Comparison of ENCODE assay signal across 23 mouse cellular contexts in genomic region chr17:30606206-30606605, GRCm38 (mm10). TPM values are rescaled to one million over a fixed set of nuclear protein-coding genes. Genes with fewer than 3 reads are reported as not detected.
DNase-seq lines count a peak whose midpoint lies in the region; ATAC-seq lines count a peak whose summit lies in the region.
"Had no signal": no experiment of that assay in that cellular context is flagged by ENCODE, and none has a peak within 500 bp of the region (broad histone marks: within the 10 kb centered on the region; RNA-seq: fewer than 3 reads in every experiment).

No protein-coding gene starts in this region.

- H3K9me3 ChIP-seq in hindbrain, embryonic 10.5 days, result no peaks in the 10 kb centered on the region
- H3K9me3 ChIP-seq in hindbrain, embryonic 11.5 days (ENCODE audit: control insufficient read depth, low read length), result no peaks in the 10 kb centered on the region
- no peaks in the 10 kb centered on the region for H3K9me3 ChIP-seq in midbrain, embryonic 11.5 days (ENCODE audit: control insufficient read depth, low read length)
- H3K9me3 ChIP-seq in midbrain, embryonic 13.5 days, result no peaks in the 10 kb centered on the region
- no peaks in the 10 kb centered on the region for H3K9me3 ChIP-seq in intestine, embryonic 16.5 days (ENCODE audit: control insufficient read depth, low read length)
- H3K9me3 ChIP-seq: forebrain, embryonic 13.5 days; hindbrain, embryonic 13.5 days; kidney, embryonic 15.5 days; limb, embryonic 15.5 days; megakaryocyte, embryonic 14.5 days had no signal

- H3K27me3 ChIP-seq in hindbrain, embryonic 10.5 days (ENCODE audit: insufficient read depth, poor library complexity, severe bottlenecking), result no peaks in the 10 kb centered on the region
- no peaks in the 10 kb centered on the region for H3K27me3 ChIP-seq in hindbrain, embryonic 11.5 days (ENCODE audit: control insufficient read depth, insufficient read depth, low read length)
- no peaks in the 10 kb centered on the region for H3K27me3 ChIP-seq in midbrain, embryonic 11.5 days (ENCODE audit: control insufficient read depth, insufficient read depth, low read length)
- H3K27me3 ChIP-seq in midbrain, embryonic 13.5 days, result no peaks in the 10 kb centered on the region
- H3K27me3 ChIP-seq in intestine, embryonic 16.5 days (replicated peaks; ENCODE audit: control insufficient read depth, insufficient read depth, low read length), result no peaks in the 10 kb centered on the region
- H3K27me3 ChIP-seq: forebrain, embryonic 13.5 days; hindbrain, embryonic 13.5 days; kidney, embryonic 15.5 days; limb, embryonic 15.5 days; megakaryocyte, embryonic 14.5 days had no signal

- no peak for ATAC-seq in hindbrain, embryonic 11.5 days (ENCODE audit: low FRiP score)
- no peak for ATAC-seq in midbrain, embryonic 11.5 days (ENCODE audit: low FRiP score)
- no peak for ATAC-seq in midbrain, embryonic 13.5 days
- 0 out of 2 replicates have a peak, but pooled peaks have one; percentile 15 for ATAC-seq in intestine, embryonic 16.5 days
- ATAC-seq: activated CD4-positive, CD25-positive, alpha-beta regulatory T cell, adult 4 months; forebrain, embryonic 13.5 days had no signal

- H3K36me3 ChIP-seq in hindbrain, embryonic 10.5 days, result peaks cover 31% of the 10 kb centered on the region
- H3K36me3 ChIP-seq in hindbrain, embryonic 11.5 days (ENCODE audit: control insufficient read depth, insufficient read depth, low read length), result no peaks in the 10 kb centered on the region
- H3K36me3 ChIP-seq in midbrain, embryonic 11.5 days (ENCODE audit: control insufficient read depth, insufficient read depth, low read length), result peaks cover 6% of the 10 kb centered on the region; the same call in 1 of the 2 replicates
- H3K36me3 ChIP-seq in midbrain, embryonic 13.5 days, result peaks cover 22% of the 10 kb centered on the region
- peaks cover 11% of the 10 kb centered on the region for H3K36me3 ChIP-seq in intestine, embryonic 16.5 days (ENCODE audit: control insufficient read depth, insufficient read depth, low read length)

- no peak overlapping the region for H3K9ac ChIP-seq in hindbrain, embryonic 11.5 days (ENCODE audit: low read depth, low read length)
- no peak overlapping the region for H3K9ac ChIP-seq in midbrain, embryonic 11.5 days (ENCODE audit: low read length)
- H3K9ac ChIP-seq in midbrain, embryonic 13.5 days (replicated peaks), result no peak overlapping the region
- H3K9ac ChIP-seq in intestine, embryonic 16.5 days (ENCODE audit: low read depth, low read length), result no peak overlapping the region
- H3K9ac ChIP-seq: forebrain, embryonic 13.5 days; hindbrain, embryonic 13.5 days; kidney, embryonic 15.5 days; limb, embryonic 15.5 days; liver, postnatal 0 days had no signal

- WGBS in hindbrain, embryonic 10.5 days, result 92% methylated on average over 11 of the region's 11 CpGs
- 90% methylated on average over 11 of the region's 11 CpGs for WGBS in hindbrain, embryonic 11.5 days
- 92% methylated on average over 11 of the region's 11 CpGs for WGBS in midbrain, embryonic 11.5 days
- WGBS in midbrain, embryonic 13.5 days, result 86% methylated on average over 11 of the region's 11 CpGs
- 82% methylated on average over 11 of the region's 11 CpGs for WGBS in intestine, embryonic 16.5 days

- H3K4me3 ChIP-seq in hindbrain, embryonic 10.5 days, result no peak overlapping the region
- H3K4me3 ChIP-seq in hindbrain, embryonic 11.5 days (ENCODE audit: low read depth, low read length), result no peak overlapping the region
- H3K4me3 ChIP-seq in midbrain, embryonic 11.5 days (ENCODE audit: low read depth, low read length), result no peak overlapping the region
- H3K4me3 ChIP-seq in midbrain, embryonic 13.5 days (replicated peaks), result no peak overlapping the region
- H3K4me3 ChIP-seq in intestine, embryonic 16.5 days (ENCODE audit: low read length), result 0 out of 2 replicates have a peak overlapping the region, but pooled peaks have one; percentile 9
- H3K4me3 ChIP-seq: forebrain, embryonic 13.5 days; hindbrain, embryonic 13.5 days; kidney, embryonic 15.5 days; limb, embryonic 15.5 days; megakaryocyte, embryonic 14.5 days had no signal

- 0 out of 2 replicates have a peak overlapping the region, but pooled peaks have one; percentile 45 for H3K27ac ChIP-seq in hindbrain, embryonic 10.5 days
- no peak overlapping the region for H3K27ac ChIP-seq in hindbrain, embryonic 11.5 days (ENCODE audit: low read depth, low read length)
- no peak overlapping the region for H3K27ac ChIP-seq in midbrain, embryonic 11.5 days (ENCODE audit: low read depth, low read length)
- no peak overlapping the region for H3K27ac ChIP-seq in midbrain, embryonic 13.5 days
- H3K27ac ChIP-seq in intestine, embryonic 16.5 days (ENCODE audit: low read length), result peak overlapping the region; percentile 35; the same call in 1 of the 2 replicates
- H3K27ac ChIP-seq: forebrain, embryonic 13.5 days; hindbrain, embryonic 13.5 days; kidney, embryonic 15.5 days; limb, embryonic 15.5 days had no signal

- H3K4me2 ChIP-seq in hindbrain, embryonic 11.5 days (replicated peaks; ENCODE audit: low read depth, low read length), result no peak overlapping the region
- no peak overlapping the region for H3K4me2 ChIP-seq in midbrain, embryonic 11.5 days
- no peak overlapping the region for H3K4me2 ChIP-seq in midbrain, embryonic 13.5 days (replicated peaks)
- peak overlapping the region; percentile 3; the same call in 1 of the 2 replicates for H3K4me2 ChIP-seq in intestine, embryonic 16.5 days (ENCODE audit: low read depth, low read length)
- H3K4me2 ChIP-seq: forebrain, embryonic 13.5 days; hindbrain, embryonic 13.5 days; kidney, embryonic 15.5 days; limb, embryonic 15.5 days had no signal

- DNase-seq in hindbrain, embryonic 10.5 days (ENCODE audit: low spot score), result no peak
- DNase-seq in hindbrain, embryonic 11.5 days (ENCODE audit: low spot score), result no peak
- peak; percentile 69 for DNase-seq in midbrain, embryonic 11.5 days (ENCODE audit: low spot score, missing footprints)
- DNase-seq in spleen, postnatal 10 days (ENCODE audit: low spot score in 2 of 2), result no peak
- no peak for DNase-seq in gastrocnemius, postnatal 10 days
- DNase-seq: adrenal gland, adult 8-10 months; cerebellum, adult 2 months; cerebellum, postnatal 14 days; heart, postnatal 14 days; kidney, adult 18-20 months; lung, postnatal 4 days; midbrain, embryonic 14.5 days; thymus, adult 18-20 months; thymus, postnatal 25 days had no signal

- H3K4me1 ChIP-seq in hindbrain, embryonic 10.5 days (replicated peaks), result peaks cover 32% of the 10 kb centered on the region
- H3K4me1 ChIP-seq in hindbrain, embryonic 11.5 days (replicated peaks; ENCODE audit: control insufficient read depth, insufficient read depth, low read length), result no peaks in the 10 kb centered on the region; the same call in 1 of the 2 replicates
- peaks cover 14% of the 10 kb centered on the region; the same call in 1 of the 2 replicates for H3K4me1 ChIP-seq in midbrain, embryonic 11.5 days (ENCODE audit: control insufficient read depth, insufficient read depth, low read length)
- H3K4me1 ChIP-seq in midbrain, embryonic 13.5 days (replicated peaks), result peaks cover 16% of the 10 kb centered on the region
- H3K4me1 ChIP-seq in intestine, embryonic 16.5 days (ENCODE audit: control insufficient read depth, insufficient read depth, low read length), result peaks cover 34% of the 10 kb centered on the region

RNA-seq across cellular contexts. Expression of gene Dnah8, which starts 17.9 kb away (rescaled TPM):
- polyA plus RNA-seq in hindbrain, embryonic 10.5 days (2016; fragmentation: Nextera tagmentation; extraction: Ambion mirVana), result 1.0 and 1.3 TPM in 2 replicates
- polyA plus RNA-seq in hindbrain, embryonic 11.5 days (2014; fragmentation: Nextera tagmentation; extraction: Ambion mirVana), result 0.92 and 2.4 TPM in 2 replicates
- 1.1 and 1.5 TPM in 2 replicates for polyA plus RNA-seq in midbrain, embryonic 11.5 days (2014; fragmentation: Nextera tagmentation; extraction: Ambion mirVana)
- 1.6 and 2.2 TPM in 2 replicates for polyA plus RNA-seq in midbrain, embryonic 13.5 days (2015; fragmentation: Nextera tagmentation; extraction: Ambion mirVana)
- polyA plus RNA-seq in intestine, embryonic 16.5 days (2015; fragmentation: Nextera tagmentation; extraction: Ambion mirVana), result 0.79 and 0.82 TPM in 2 replicates
- total RNA-seq in gastrocnemius, postnatal 10 days (2021), result 1 to 10 TPM; 1.2 to 2.1 TPM

RNA-seq across cellular contexts. Expression of gene Glo1, which starts 20.5 kb away (rescaled TPM):
- 230 and 231 TPM in 2 replicates for polyA plus RNA-seq in hindbrain, embryonic 10.5 days (2016; fragmentation: Nextera tagmentation; extraction: Ambion mirVana)
- polyA plus RNA-seq in hindbrain, embryonic 11.5 days (2014; fragmentation: Nextera tagmentation; extraction: Ambion mirVana), result 250 TPM in 2 replicates
- 277 and 302 TPM in 2 replicates for polyA plus RNA-seq in midbrain, embryonic 11.5 days (2014; fragmentation: Nextera tagmentation; extraction: Ambion mirVana)
- polyA plus RNA-seq in midbrain, embryonic 13.5 days (2015; fragmentation: Nextera tagmentation; extraction: Ambion mirVana), result 156 and 162 TPM in 2 replicates
- polyA plus RNA-seq in intestine, embryonic 16.5 days (2015; fragmentation: Nextera tagmentation; extraction: Ambion mirVana), result 234 and 240 TPM in 2 replicates
- total RNA-seq in gastrocnemius, postnatal 10 days (2021), result 100 to 1,000 TPM; 138 to 140 TPM

RNA-seq across cellular contexts. Expression of gene Btbd9, which starts 29.9 kb away (rescaled TPM):
- 66.1 and 67.3 TPM in 2 replicates for polyA plus RNA-seq in hindbrain, embryonic 10.5 days (2016; fragmentation: Nextera tagmentation; extraction: Ambion mirVana)
- 62.7 and 63.0 TPM in 2 replicates for polyA plus RNA-seq in hindbrain, embryonic 11.5 days (2014; fragmentation: Nextera tagmentation; extraction: Ambion mirVana)
- 57.5 and 59.7 TPM in 2 replicates for polyA plus RNA-seq in midbrain, embryonic 11.5 days (2014; fragmentation: Nextera tagmentation; extraction: Ambion mirVana)
- polyA plus RNA-seq in midbrain, embryonic 13.5 days (2015; fragmentation: Nextera tagmentation; extraction: Ambion mirVana), result 137 and 160 TPM in 2 replicates
- polyA plus RNA-seq in intestine, embryonic 16.5 days (2015; fragmentation: Nextera tagmentation; extraction: Ambion mirVana), result 50.8 and 51.6 TPM in 2 replicates
- total RNA-seq in gastrocnemius, postnatal 10 days (2021), result 10 to 100 TPM; 16.7 to 20.1 TPM

Comparison
In these comparisons a context has a peak if more than half of its experiments do, and no peak if none do; other contexts are left out.
1. H3K27ac ChIP-seq: peak in hindbrain, embryonic 10.5 days (single experiment) and intestine, embryonic 16.5 days (single experiment); none in hindbrain, embryonic 11.5 days (single experiment), midbrain, embryonic 11.5 days (single experiment) and midbrain, embryonic 13.5 days (single experiment).